Mouse (Mus musculus) stomach, postnatal 0 days (tissue): ENCODE results near the gene Manba.

Source experiments
- CTCF ChIP-seq: IDR thresholded peaks from 2 replicates; pipeline ENCODE4 v1.5.1; 2016; ENCODE audit warnings: antibody characterized with exemption, low read depth, mild to moderate bottlenecking, moderate library complexity
- EP300 ChIP-seq: optimal IDR thresholded peaks from 2 replicates; pipeline ENCODE3; 2016; ENCODE audit warnings: antibody characterized with exemption

GRCm38 (mm10) chr3:135614376-135614775 is 129.0 kb downstream of the Manba start:
- TF ChIP-seq CTCF (no peak), EP300 (no peak)
